Mouse (Mus musculus) frontal cortex, adult (tissue): ENCODE data around the gene Vmn1r232.

Experiments used
- ATAC-seq: cut with Nextera tagmentation; 2 replicates; pipeline ENCODE4 v1.9.2; 2017; ENCODE audit warnings: mild to moderate bottlenecking, moderate library complexity, mixed read lengths; ENCODE audit not compliant: low TSS enrichment

Gene Vmn1r232

DNA sequence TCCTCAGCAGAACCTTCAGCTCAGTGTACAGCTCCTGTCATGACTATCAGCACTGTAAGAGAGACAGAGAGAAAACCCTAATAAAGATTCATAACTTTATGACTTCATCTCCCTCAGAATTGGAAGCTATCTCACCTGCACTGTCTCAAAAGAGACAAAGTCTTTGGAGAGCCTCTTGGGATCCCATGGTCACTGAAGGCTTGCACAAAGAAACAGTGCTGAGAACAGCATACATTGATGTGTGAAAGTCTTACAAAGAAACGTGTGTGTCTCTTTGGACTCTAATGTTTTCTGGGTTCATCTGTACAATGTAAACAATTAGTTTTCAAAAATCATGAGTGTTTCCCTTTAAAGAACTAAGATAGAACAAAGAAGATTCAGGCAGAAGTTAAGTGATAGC, at the start of gene Vmn1r232:
TSS of gene Vmn1r232 (minus strand) at position 101 of the 400 bp plus-strand sequence.
- no peak for ATAC-seq

DNA sequence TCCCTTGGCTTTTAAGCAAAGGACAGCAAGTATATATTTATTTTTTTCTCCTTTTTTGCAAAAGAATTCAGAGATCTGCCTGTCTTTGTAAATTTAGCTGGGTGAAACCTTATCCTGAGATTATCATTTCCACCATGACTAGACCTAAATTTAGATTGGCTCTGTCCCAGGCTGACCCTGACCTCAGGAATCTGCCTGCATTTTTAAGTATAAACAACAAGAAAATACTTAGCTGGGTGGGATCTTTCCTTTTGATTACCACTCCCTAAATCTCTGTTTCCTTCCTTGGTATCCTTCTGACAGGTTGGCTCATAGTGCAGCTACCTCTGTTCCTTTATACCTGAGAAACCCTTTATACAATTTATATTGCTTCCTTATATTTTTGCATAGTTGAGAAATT, 47.2 kb upstream of the Vmn1r232 start:
- ATAC-seq: no peak

DNA sequence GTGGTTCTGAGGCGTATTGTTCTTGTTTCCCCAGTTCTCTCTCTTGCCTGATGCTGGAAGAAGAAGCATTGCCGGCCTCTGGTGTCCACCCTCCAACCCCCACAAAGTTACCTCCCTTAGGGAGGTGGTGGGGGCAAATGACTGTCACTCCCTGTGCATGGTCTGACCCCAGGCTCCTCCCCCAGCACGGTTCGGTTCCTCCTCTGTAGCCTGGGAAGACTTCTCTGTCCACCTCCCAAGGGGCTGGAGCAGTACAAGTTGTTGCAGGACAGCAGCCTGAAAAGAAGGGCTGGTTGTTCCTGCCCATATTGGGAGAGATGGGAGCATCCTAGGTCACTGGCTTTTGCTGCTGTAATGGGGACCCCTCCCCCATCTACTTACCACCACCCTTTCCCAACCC, 45.9 kb upstream of the Vmn1r232 start:
- no peak for ATAC-seq

DNA sequence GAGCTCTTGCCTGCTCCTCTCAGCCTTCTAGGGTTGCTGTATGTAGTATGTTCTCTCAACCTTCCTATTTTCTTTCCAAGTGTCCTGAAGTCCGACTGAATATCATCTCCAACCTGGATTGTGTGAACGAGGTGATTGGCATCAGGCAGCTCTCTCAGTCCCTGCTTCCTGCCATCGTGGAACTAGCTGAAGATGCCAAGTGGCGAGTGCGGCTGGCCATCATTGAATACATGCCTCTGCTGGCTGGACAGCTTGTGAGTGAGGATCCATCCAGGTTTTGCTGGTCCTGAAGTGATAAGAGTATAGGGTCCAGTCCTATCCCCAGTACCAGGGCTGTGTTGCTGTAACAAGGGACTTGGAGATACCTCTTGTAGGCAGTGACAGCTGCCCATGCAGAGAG, 40.9 kb upstream of the Vmn1r232 start:
- no peak for ATAC-seq

- no peak for ATAC-seq
These were observed 27.1 kb upstream of the Vmn1r232 start for GRCm38 (mm10) chr17:20946636-20947035.

GRCm38 (mm10) chr17:20946026-20946565, 26.6 kb upstream of the Vmn1r232 start:
- no peak for ATAC-seq

DNA sequence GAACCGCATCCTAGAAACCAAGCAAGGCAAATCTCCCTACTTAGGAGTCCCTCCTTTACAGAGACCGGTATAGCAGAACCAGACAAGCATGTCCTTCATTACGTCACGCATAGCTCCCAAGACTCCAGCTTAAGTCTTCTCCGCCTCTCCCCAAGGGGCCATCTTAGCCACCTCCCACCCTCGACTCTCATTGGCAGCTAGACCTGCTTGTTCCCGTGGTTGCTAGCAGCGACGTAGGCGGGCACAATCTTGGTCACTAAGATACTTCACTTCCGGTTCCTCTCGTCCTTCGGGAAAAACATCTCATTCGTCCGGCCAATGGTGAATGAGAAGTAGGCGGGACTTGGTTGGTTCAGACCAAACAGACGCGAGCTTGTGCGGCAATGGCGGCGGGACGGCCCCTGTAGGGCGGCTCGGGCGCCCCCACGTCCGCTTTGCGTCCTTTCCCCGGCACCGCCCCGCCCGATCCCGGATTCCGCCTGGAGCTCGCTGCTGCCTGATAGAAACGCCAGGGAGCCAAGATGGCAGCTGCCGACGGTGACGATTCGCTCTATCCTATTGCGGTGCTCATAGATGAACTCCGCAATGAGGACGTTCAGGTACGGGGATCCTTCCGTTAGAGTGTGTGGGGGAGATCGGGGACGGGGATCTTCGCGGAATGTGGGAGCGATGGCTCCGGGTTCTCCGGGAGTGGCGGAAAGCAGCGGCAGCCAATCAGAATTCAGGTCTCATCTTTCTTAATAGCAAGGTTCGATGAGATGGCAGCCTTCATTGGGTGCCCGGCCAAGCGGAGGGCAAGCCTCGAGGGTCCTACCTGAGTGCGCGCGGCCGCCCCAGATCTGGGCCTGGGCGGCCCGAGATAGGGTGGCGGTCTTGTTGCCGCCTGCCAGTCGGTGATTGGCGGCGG, 25.7 kb upstream of the Vmn1r232 start, which contains the start of gene Ppp2r1a:
TSS of gene Ppp2r1a (plus strand) at position 327 of the 907 bp plus-strand sequence.
- peak; percentile 97 for ATAC-seq

- ATAC-seq: no peak
These were observed 24.7 kb upstream of the Vmn1r232 start for GRCm38 (mm10) chr17:20944226-20944625.

- no peak for ATAC-seq
These were observed 14.5 kb downstream of the Vmn1r232 start, which contains the start of gene Vmn1r231 for GRCm38 (mm10) chr17:20904991-20905390. Gene Vmn1r231, minus strand, starts transcription at chr17:20905091.
